Mouse (Mus musculus) right cerebral cortex, postnatal 25 days (tissue): ENCODE measurements around the gene St3gal2.
"Not testable (repeated sequence)": the region's sequence is repeated elsewhere in the genome, so short reads cannot be mapped to it uniquely, and the experiment has no call there.

ENCODE experiments used
- DNase-seq: peaks from one replicate; pipeline ENCODE4 v3.0.0; 2022

Gene St3gal2

GRCm38 (mm10) chr8:110911576-110912570 is 7.8 kb upstream of the St3gal2 start:
- no peak for DNase-seq

GRCm38 (mm10) chr8:110917415-110917814 is 2.3 kb upstream of the St3gal2 start:
- no peak for DNase-seq

GRCm38 (mm10) chr8:110918027-110918426 is 1.7 kb upstream of the St3gal2 start:
- DNase-seq: no peak

- DNase-seq: no peak
Observed at GRCm38 (mm10) chr8:110918460-110918859, 1.3 kb upstream of the St3gal2 start.

- DNase-seq: no peak
Observed at GRCm38 (mm10) chr8:110920032-110920772, 480 bp downstream of the St3gal2 start.

- no peak for DNase-seq
Observed at GRCm38 (mm10) chr8:110920773-110921277, 1.1 kb downstream of the St3gal2 start.

- no peak for DNase-seq
Observed at GRCm38 (mm10) chr8:110921492-110922230, 1.9 kb downstream of the St3gal2 start.

GRCm38 (mm10) chr8:110925691-110926140 is 6.0 kb downstream of the St3gal2 start:
- DNase-seq: no peak

- DNase-seq: no peak
Observed at GRCm38 (mm10) chr8:110926690-110927089, 7.0 kb downstream of the St3gal2 start.

- DNase-seq: no peak
Observed at GRCm38 (mm10) chr8:110928435-110928834, 8.7 kb downstream of the St3gal2 start.

- no peak for DNase-seq
Observed at GRCm38 (mm10) chr8:110929066-110929465, 9.3 kb downstream of the St3gal2 start.

GRCm38 (mm10) chr8:110929672-110930071 is 9.9 kb downstream of the St3gal2 start:
- not testable (repeated sequence) for DNase-seq

- no peak for DNase-seq
Observed at GRCm38 (mm10) chr8:110931176-110931939, 11.6 kb downstream of the St3gal2 start.

GRCm38 (mm10) chr8:110932444-110932843 is 12.7 kb downstream of the St3gal2 start:
- DNase-seq: no peak

- no peak for DNase-seq
Observed at GRCm38 (mm10) chr8:110933272-110933671, 13.6 kb downstream of the St3gal2 start.

- DNase-seq: peak; percentile 57
Observed at GRCm38 (mm10) chr8:110936217-110936616, 16.5 kb downstream of the St3gal2 start.

GRCm38 (mm10) chr8:110938882-110939589 is 19.3 kb downstream of the St3gal2 start:
- DNase-seq: peak; percentile 73

GRCm38 (mm10) chr8:110940682-110941452 is 21.1 kb downstream of the St3gal2 start:
- DNase-seq: no peak

- no peak for DNase-seq
Observed at GRCm38 (mm10) chr8:110941453-110941948, 21.8 kb downstream of the St3gal2 start.

- DNase-seq: no peak
Observed at GRCm38 (mm10) chr8:110944276-110944876, 24.7 kb downstream of the St3gal2 start.
